Mouse (Mus musculus): Measurements from ENCODE around the gene Armh1.

GRCm38 (mm10) chr4:117234166-117234741 is 17.7 kb downstream of the Armh1 start:
- TF ChIP-seq HCFC1 (IDR thresholded peaks at IDR 0.05; ENCODE audit: borderline replicate concordance, insufficient read depth, low read length) (no peak), ZNF384 (IDR thresholded peaks at IDR 0.05; ENCODE audit: low read depth, low read length) (no peak)
